ENCODE assay signal across 16 mouse cellular contexts in genomic region chr4:86845384-86845783, GRCm38 (mm10). TPM values are rescaled to one million over a fixed set of nuclear protein-coding genes. Genes with fewer than 3 reads are reported as not detected.
A peak's percentile ranks its signal among the peaks of the same experiment; 100 is the strongest.
DNase-seq lines count a peak whose midpoint lies in the region; ATAC-seq and TF ChIP-seq lines count a peak whose summit lies in the region.
"Had no signal": no experiment of that assay in that cellular context is flagged by ENCODE, and none has a peak within 500 bp of the region (broad histone marks: within the 10 kb centered on the region; RNA-seq: fewer than 3 reads in every experiment).

No protein-coding gene starts in this region.

- WGBS in stomach, embryonic 16.5 days, result 94% methylated on average over 3 of the region's 3 CpGs
- 98% methylated on average over 3 of the region's 3 CpGs for WGBS in stomach, postnatal 0 days
- 96% methylated on average over 3 of the region's 3 CpGs for WGBS in kidney, adult 2 months

- no peak overlapping the region for H3K4me3 ChIP-seq in stomach, embryonic 16.5 days (replicated peaks; ENCODE audit: low read length)
- H3K4me3 ChIP-seq in stomach, postnatal 0 days (ENCODE audit: low read depth, low read length), result no peak overlapping the region
- no peak overlapping the region for H3K4me3 ChIP-seq in kidney, adult 2 months (ENCODE audit: insufficient read depth, low read depth, low read length)
- H3K4me3 ChIP-seq: forebrain, embryonic 10.5 days; kidney, embryonic 15.5 days; liver, embryonic 13.5 days; neural tube, embryonic 15.5 days had no signal

- peaks cover 21% of the 10 kb centered on the region; the same call in 1 of the 2 replicates for H3K36me3 ChIP-seq in stomach, embryonic 16.5 days (ENCODE audit: control insufficient read depth, insufficient read depth, low read length)
- peaks cover 11% of the 10 kb centered on the region for H3K36me3 ChIP-seq in stomach, postnatal 0 days (ENCODE audit: control insufficient read depth, insufficient read depth, low read length)
- H3K36me3 ChIP-seq in kidney, adult 2 months (ENCODE audit: control insufficient read depth, insufficient read depth, low read length), result peaks cover 1% of the 10 kb centered on the region; the same call in 1 of the 2 replicates

- no peak for TF ChIP-seq EP300 in stomach, postnatal 0 days (optimal IDR thresholded peaks at IDR 0.05)

- no peak overlapping the region for H3K9ac ChIP-seq in stomach, embryonic 16.5 days (ENCODE audit: low read length)
- H3K9ac ChIP-seq in stomach, postnatal 0 days (ENCODE audit: low read length), result no peak overlapping the region
- H3K9ac ChIP-seq: kidney, embryonic 15.5 days; liver, embryonic 13.5 days; neural tube, embryonic 15.5 days had no signal

- TF ChIP-seq CTCF in stomach, postnatal 0 days (IDR thresholded peaks at IDR 0.05; ENCODE audit: low read depth), result no peak
- no peak for TF ChIP-seq CTCF in kidney, adult 2 months (conservative IDR thresholded peaks at IDR 0.05; ENCODE audit: insufficient read depth, insufficient read length, low read depth, low read length)

- DNase-seq in gastrocnemius, adult 18-20 months (ENCODE audit: low spot score), result peak; percentile 63
- no peak for DNase-seq in gastrocnemius, postnatal 4 days (ENCODE audit: low spot score in 2 of 2)
- DNase-seq in stomach, postnatal 0 days (ENCODE audit: low spot score), result no peak
- no peak for DNase-seq in kidney, adult 2 months
- no peak for DNase-seq in B cell, adult 2 months
- no peak for DNase-seq in urinary bladder, adult 18-20 months (ENCODE audit: low spot score in 2 of 2)
- DNase-seq: liver, embryonic 13.5 days; thymus, adult 2 months had no signal

- no peak for TF ChIP-seq POLR2A in kidney, adult 2 months (IDR thresholded peaks at IDR 0.05; ENCODE audit: low read depth, low read length)

- no peak overlapping the region for H3K4me2 ChIP-seq in stomach, embryonic 16.5 days (ENCODE audit: low read depth, low read length)
- no peak overlapping the region for H3K4me2 ChIP-seq in stomach, postnatal 0 days (replicated peaks; ENCODE audit: low read depth)
- H3K4me2 ChIP-seq: kidney, embryonic 15.5 days; liver, embryonic 13.5 days; neural tube, embryonic 15.5 days had no signal

- H3K4me1 ChIP-seq in stomach, embryonic 16.5 days (ENCODE audit: control insufficient read depth, insufficient read depth, low read length), result no peaks in the 10 kb centered on the region
- H3K4me1 ChIP-seq in stomach, postnatal 0 days (replicated peaks; ENCODE audit: control insufficient read depth, insufficient read depth), result no peaks in the 10 kb centered on the region
- H3K4me1 ChIP-seq in kidney, adult 2 months (ENCODE audit: control insufficient read depth, insufficient read depth, low read length), result no peaks in the 10 kb centered on the region
- H3K4me1 ChIP-seq: forebrain, embryonic 10.5 days; kidney, embryonic 15.5 days; neural tube, embryonic 15.5 days had no signal

- no peaks in the 10 kb centered on the region for H3K27me3 ChIP-seq in stomach, embryonic 16.5 days (ENCODE audit: control insufficient read depth, insufficient read depth, low read length)
- no peaks in the 10 kb centered on the region for H3K27me3 ChIP-seq in stomach, postnatal 0 days (ENCODE audit: control insufficient read depth, insufficient read depth, low read length)
- H3K27me3 ChIP-seq in kidney, adult 2 months (replicated peaks; ENCODE audit: control insufficient read depth, insufficient read depth, low read length), result no peaks in the 10 kb centered on the region
- H3K27me3 ChIP-seq: kidney, embryonic 15.5 days; liver, embryonic 13.5 days; neural tube, embryonic 15.5 days had no signal

- H3K27ac ChIP-seq in stomach, embryonic 16.5 days (ENCODE audit: low read length), result no peak overlapping the region
- no peak overlapping the region for H3K27ac ChIP-seq in stomach, postnatal 0 days (replicated peaks)
- no peak overlapping the region for H3K27ac ChIP-seq in kidney, adult 2 months (ENCODE audit: insufficient read depth, low read depth, low read length)
- H3K27ac ChIP-seq: forebrain, embryonic 10.5 days; kidney, embryonic 15.5 days; liver, embryonic 13.5 days; neural tube, embryonic 15.5 days had no signal

- no peaks in the 10 kb centered on the region for H3K9me3 ChIP-seq in stomach, embryonic 16.5 days (replicated peaks; ENCODE audit: control insufficient read depth, low read length)
- H3K9me3 ChIP-seq in stomach, postnatal 0 days (ENCODE audit: control insufficient read depth, low read length), result no peaks in the 10 kb centered on the region
- H3K9me3 ChIP-seq: forebrain, embryonic 10.5 days; kidney, embryonic 15.5 days; liver, embryonic 13.5 days; neural tube, embryonic 15.5 days had no signal

- ATAC-seq in stomach, embryonic 16.5 days (ENCODE audit: insufficient read depth, low FRiP score), result peak; percentile 37; the same call in 1 of the 2 replicates
- no peak for ATAC-seq in stomach, postnatal 0 days (ENCODE audit: low FRiP score, low TSS enrichment)
- peak; percentile 49; the same call in 1 of the 2 replicates for ATAC-seq in erythroblast, adult 5-6 weeks (replicated peaks; ENCODE audit: low FRiP score, poor library complexity, severe bottlenecking)
- ATAC-seq: CD4-positive, CD25-positive, alpha-beta regulatory T cell, adult 4 months; inflammation-experienced regulatory T-cells, adult 6 months; lung, postnatal 0 days had no signal

RNA-seq across cellular contexts. Expression of gene Rps6, which starts 11.8 kb away (rescaled TPM):
- 100 to 1,000 TPM; 423 to 439 TPM for total RNA-seq in gastrocnemius, adult 18-20 months (2021)
- total RNA-seq in gastrocnemius, postnatal 4 days (2021), result 100 to 1,000 TPM; 808 to 874 TPM
- 556 and 729 TPM in 2 replicates for polyA plus RNA-seq in stomach, embryonic 16.5 days (2015; fragmentation: Nextera tagmentation; extraction: Ambion mirVana)
- polyA plus RNA-seq in stomach, postnatal 0 days (2015; fragmentation: Nextera tagmentation; extraction: Ambion mirVana), result 601 and 619 TPM in 2 replicates
- total RNA-seq in erythroblast, adult 5-6 weeks (2015; ENCODE audit: low replicate concordance), result 866 and 945 TPM in 2 replicates
- 159 and 357 TPM in 2 replicates for total RNA-seq in erythroblast, adult 5-6 weeks (2017; ENCODE audit: low replicate concordance)
- 429 and 521 TPM in 2 replicates for polyA plus RNA-seq in kidney, adult 2 months (2012; rRNA removed)

RNA-seq across cellular contexts. Expression of gene Acer2, which starts 28.8 kb away (rescaled TPM):
- 1 to 10 TPM; 1.1 to 1.9 TPM for total RNA-seq in gastrocnemius, adult 18-20 months (2021)
- 1 to 10 TPM; 1.9 to 2.8 TPM for total RNA-seq in gastrocnemius, postnatal 4 days (2021)
- polyA plus RNA-seq in stomach, embryonic 16.5 days (2015; fragmentation: Nextera tagmentation; extraction: Ambion mirVana), result 22.5 and 24.2 TPM in 2 replicates
- 15.9 and 16.2 TPM in 2 replicates for polyA plus RNA-seq in stomach, postnatal 0 days (2015; fragmentation: Nextera tagmentation; extraction: Ambion mirVana)
- total RNA-seq in erythroblast, adult 5-6 weeks (2015; ENCODE audit: low replicate concordance), result not detected in 2 replicates
- 0.43 and 1.3 TPM in 2 replicates for total RNA-seq in erythroblast, adult 5-6 weeks (2017; ENCODE audit: low replicate concordance)
- 28.0 and 35.0 TPM in 2 replicates for polyA plus RNA-seq in kidney, adult 2 months (2012; rRNA removed)
